Mouse (Mus musculus): Measurements from ENCODE around the gene Nbeal1.
"Not testable (repeated sequence)": the region's sequence is repeated elsewhere in the genome, so short reads cannot be mapped to it uniquely, and the experiment has no call there.

Gene Nbeal1

GRCm38 (mm10) chr1:60179932-60180783, at the start of gene Nbeal1:
TSS of gene Nbeal1 (plus strand) at chr1:60180599.
- DNase-seq = peak; percentile 99 to 100

GRCm38 (mm10) chr1:60137346-60137745, 43.1 kb upstream of the Nbeal1 start:
- DNase-seq = no peak

DNA sequence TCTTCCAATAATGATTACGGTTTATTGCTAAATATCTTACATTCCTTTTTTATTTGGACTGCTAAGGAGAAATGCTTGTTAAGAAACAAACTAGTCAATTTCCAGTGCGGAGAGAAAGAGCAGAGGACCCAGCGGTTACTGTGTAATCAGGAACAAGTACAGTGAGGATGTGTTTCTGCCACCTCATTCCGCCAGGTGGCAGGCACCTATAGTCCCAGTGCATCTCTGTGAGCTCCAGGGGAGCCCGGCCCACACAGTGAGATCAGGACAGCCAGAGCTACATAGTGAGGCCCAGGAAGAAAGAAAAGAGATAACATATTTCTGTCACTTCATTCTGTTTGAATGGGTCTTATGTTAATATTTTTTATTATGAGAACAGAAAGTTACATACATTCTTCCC, 27.7 kb upstream of the Nbeal1 start:
- DNase-seq = peak in 1 of 2 experiments; percentile 2

GRCm38 (mm10) chr1:60156651-60157050, 23.7 kb upstream of the Nbeal1 start:
- no peak for DNase-seq

DNA sequence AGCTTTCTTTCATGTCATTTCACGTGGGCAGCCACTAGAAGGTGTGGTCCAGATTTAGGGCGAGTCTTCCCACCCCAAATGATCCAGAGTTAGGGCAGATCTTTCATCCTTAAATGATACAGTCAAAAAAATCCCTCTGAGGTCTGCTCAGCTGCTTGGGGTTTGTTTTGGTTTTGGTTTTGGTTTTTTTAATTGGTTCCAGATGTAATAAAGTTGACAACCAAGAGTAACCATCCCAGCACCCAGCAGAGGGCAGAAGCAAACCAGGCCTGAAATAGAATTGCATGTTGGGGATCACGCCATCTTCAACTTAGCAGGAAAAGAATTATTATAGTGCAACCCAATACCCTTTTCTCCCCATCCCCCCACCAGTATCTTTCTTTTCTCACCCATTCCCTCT, 22.0 kb upstream of the Nbeal1 start:
- peak; percentile 58 to 80 for DNase-seq

DNA sequence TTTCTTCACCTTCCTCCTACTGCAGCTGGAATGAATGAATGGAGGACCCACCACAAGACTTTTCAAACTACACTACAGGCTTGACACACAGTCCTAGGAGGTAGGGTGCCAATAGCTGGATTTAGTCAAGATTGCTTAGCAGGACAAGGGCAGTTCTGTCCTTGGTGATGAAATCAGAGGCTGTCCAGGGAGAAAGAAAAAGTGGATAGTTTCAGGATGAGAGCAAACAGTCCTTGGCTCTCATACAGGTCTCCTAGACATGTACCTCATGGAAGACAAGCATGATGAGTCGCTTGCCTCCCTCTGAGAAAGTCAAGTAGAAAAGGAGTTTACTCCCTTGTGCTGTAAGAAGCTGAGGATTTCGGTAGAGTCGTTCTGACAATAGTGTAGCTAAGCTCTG, 16.7 kb upstream of the Nbeal1 start:
- DNase-seq = no peak

GRCm38 (mm10) chr1:60169626-60170025, 10.8 kb upstream of the Nbeal1 start:
- peak in 1 of 2 experiments; percentile 13 for DNase-seq

DNA sequence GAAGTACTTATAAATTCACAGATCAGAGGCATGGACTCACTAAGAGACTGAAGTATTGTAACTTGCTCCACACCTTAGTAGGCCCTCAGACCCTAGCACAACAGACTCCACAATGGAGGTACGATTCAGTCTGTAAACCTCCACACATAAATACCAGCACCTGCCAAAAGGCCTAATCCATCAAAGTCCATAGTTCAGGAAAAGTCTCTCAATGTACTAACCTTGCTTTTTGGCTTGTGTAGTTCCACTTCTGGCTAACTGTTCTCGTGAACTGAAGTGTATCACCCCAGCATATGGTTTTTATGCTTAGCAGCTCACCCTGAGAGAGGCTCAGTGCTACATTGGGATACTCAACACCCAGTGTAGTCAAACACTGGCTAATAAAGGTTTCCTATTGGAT, 10.1 kb upstream of the Nbeal1 start:
- no peak for DNase-seq

DNA sequence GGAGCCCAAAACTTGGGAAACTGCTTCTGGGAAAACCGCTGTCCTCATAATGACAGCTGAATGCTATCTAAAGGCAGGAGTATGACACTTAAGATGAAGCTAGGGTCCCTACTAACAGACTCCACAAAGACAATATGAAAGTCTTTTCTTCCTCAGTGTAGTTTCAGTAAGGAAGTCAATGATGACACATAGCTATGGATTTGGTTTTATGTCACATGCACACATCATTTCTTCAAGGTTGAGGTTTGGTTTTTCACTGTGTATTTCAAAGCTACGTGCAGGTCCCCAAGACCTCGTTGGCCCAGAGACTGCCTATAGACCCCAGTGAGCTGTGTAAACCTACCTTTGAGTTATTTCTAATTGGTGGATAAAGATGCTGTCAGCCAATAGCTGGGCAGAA, 7.3 kb upstream of the Nbeal1 start:
- no peak for DNase-seq

DNA sequence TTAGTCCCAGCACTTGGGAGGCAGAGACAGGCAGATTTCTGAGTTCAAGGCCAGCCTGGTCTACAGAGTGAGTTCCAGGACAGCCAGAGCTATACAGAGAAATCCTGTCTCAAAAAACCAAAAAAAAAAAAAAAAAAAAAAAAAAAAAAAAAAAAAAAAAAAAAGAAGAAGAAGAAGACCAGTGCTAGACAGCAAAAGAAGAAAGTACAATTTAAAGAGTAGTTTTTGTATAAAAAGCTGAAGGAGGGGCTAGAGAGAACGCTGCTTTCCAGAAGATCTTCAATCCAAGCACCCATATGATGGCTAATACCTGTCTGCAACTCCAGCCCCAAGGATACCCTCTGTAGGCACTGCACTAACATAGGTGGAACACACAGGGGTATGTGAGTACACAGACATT, 2.6 kb upstream of the Nbeal1 start:
- DNase-seq = not testable (repeated sequence)

GRCm38 (mm10) chr1:60179376-60179775, 1.0 kb upstream of the Nbeal1 start:
- DNase-seq = no peak

DNA sequence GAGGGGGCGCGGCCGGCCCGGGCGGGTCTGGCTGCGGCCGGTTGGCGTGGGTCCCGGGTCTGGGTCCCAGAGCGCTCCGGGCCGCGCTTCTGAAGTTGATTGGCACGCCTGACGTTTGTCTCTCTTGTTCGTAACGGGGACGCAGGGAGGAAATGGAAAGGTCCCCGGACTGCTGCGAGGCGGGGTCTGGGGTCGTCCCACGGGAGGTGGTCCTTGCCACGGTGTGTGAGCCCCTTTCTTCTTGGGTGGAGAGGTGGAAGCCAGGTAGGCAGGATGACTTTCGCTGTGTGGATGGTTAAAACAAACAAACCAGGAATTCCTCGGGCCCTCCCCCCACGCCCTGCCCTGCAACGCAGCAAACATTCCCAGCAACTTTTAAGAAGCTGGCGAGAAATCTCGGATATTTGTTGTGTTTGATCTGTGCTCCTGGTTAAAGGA, 404 bp downstream of the Nbeal1 start:
- DNase-seq = peak in 1 of 2 experiments; percentile 69

- DNase-seq = peak in 1 of 2 experiments; percentile 23
These were observed 8.1 kb downstream of the Nbeal1 start for GRCm38 (mm10) chr1:60188454-60188853.

DNA sequence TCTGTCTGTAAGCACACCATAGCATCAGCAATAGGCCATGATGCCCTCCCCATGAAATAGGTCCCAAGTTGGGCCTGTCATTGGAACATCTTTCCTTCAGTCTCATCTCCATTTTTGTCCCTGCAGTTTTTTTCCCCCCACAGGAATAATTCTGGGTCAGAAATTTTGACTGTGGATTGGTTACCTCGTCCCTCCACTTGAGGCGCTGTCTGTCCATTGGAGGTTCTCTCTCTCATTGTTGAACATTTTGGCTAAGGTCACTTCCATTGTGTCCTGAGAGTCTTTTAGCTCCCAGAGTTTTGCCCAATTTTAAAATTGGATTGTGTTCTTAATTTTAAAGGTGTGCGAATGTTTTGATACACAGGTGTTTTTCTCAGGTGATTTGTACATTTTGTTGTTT, 16.4 kb downstream of the Nbeal1 start:
- DNase-seq = peak in 1 of 2 experiments; percentile 26

DNA sequence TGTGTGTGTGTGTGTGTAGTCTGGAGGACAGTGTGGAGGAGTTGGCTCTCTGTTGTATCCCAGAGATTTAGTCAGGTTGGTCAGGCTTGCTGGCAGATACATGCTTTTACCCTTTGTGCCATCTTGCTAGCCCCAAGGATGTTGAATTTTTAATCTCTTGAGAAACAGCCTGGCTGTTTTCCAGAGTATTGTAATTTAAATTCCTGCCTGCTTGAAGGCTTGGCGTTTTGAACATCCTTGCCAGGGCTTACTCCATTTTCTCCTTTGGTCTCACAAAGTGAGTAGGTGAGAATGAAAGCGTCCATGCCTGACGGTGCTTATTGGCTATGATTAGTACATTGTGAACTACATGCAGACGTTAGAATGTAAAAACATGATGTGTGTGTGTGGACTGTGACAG, 18.6 kb downstream of the Nbeal1 start:
- peak in 1 of 2 experiments; percentile 5 for DNase-seq

DNA sequence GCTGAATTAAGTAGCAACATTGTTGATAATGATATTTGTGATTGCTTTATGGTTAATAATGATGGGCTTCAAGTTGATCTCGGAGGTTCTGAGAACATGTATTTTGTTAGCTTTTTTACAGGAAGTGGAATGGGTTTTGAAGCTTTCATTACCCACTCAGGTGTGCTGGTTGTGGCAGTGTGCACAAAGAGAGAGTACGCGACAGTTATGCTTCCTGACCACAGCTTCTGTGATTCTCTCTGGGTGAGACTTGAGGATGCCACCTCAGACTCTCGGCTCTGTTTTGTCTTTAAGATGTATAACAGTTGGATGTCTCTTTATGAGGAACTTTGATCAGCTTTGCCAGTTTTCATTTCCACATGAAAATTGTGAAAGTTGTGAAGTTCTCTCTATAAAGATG, 55.9 kb downstream of the Nbeal1 start:
- no peak for DNase-seq

- no peak for DNase-seq
These were observed 60.0 kb downstream of the Nbeal1 start for GRCm38 (mm10) chr1:60240430-60240829.

- DNase-seq = no peak
These were observed 87.7 kb downstream of the Nbeal1 start for GRCm38 (mm10) chr1:60268113-60268512.

GRCm38 (mm10) chr1:60269314-60269713, 88.9 kb downstream of the Nbeal1 start:
- DNase-seq = no peak

DNA sequence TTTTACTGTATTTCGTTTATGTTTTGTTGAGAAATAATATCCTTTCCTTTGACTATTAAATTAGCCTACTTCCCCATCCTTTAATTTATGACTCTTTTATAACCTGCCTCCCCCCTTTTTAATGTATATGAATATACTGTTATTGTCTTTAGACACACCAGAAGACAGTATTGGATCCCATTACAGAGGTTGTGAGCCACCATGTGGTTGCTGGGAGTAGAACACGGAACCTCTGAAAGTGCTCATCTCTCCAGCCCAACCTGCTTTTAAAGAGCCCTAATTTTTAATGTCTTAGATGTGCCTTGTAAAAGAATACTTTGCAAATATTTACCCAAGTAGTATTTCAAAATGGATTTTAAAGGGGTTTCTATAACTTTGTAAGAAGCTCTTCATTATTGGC, 92.1 kb downstream of the Nbeal1 start:
- DNase-seq = peak; percentile 1 to 35

DNA sequence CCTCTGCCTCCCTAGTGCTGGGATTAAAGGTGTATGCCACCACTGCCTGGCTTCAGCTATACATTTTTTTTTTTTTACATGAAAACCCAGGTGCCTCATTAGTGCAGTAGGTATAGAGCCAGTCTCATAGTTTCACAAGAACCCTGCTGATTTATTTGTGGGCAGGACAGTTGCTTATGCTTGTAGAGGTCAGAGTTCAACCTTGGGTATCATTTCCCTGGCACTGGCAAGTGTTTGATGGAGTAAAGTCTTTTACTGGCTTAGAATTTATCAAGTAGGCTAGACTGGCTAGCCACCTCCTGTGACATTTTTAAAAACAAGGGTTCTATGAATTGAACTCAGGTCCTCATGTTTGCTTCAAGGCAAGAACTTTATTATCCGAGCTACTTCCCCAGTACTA, 113.5 kb downstream of the Nbeal1 start:
- no peak for DNase-seq

- DNase-seq = peak; percentile 90 to 93
These were observed 162.6 kb downstream of the Nbeal1 start, which contains the start of gene Cyp20a1 for GRCm38 (mm10) chr1:60342808-60343629. TSS of gene Cyp20a1 (plus strand) at chr1:60343323.

DNA sequence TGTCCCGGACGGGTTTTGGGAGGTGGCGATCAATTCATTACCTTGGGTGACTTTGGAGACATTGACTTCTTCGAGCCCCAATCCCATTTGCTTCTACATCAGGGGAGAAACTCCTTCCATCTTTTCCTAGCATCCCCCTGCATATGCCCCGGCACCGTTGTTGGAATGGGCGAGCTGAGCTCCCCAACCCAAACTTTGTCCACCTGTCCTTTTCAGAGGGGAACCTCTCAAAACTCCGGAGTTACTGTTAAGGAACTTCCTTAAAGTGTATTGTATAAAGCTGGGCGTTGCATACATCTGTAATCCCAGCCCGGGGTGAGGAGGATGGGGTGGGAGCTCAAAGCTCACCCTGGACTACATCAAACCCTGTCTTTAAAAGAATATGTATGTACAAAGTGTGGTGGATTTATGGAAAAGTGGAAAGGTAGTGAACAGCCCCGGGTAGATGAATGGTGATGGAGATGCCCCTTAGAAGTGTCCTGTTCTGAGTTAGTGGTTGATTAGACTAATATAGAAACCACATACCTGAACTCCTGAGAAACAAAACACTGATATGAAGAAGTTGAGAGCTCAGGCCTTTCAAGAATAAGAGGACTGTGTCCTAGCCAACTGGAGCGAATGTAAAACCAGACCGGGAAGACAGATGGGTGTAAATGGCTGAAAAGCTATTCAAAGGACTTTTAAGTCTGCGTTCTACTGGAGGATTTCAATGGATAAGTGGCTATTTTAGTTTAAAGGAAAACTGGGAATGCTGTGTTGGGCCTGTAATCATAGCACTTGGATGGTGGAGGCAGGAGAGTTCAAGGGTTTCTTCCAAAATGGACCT, 163.4 kb downstream of the Nbeal1 start:
- no peak for DNase-seq

Data from kidney, postnatal 36 days (tissue).